Comparison of ENCODE assay signal across 22 mouse cellular contexts in the genomic region with DNA sequence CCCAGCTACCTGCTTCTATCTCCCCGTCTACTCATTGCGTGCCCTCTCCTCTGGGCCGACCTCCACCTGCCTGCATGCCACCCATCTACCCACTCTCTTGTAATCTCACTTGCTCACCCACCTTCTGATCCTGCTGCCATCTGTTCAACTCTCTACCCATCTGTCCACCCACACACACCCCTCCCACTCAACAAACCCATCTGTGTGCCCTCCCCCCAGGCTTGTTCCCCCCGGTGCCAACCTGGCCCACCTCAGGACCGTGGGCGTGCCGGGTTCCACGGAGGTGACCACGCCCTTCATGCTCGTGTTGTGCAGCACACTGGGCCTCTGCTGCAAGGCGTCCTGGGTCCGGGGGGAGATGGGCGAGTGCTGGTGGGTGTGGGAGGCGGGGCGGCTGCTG. TPM values are rescaled to one million over a fixed set of nuclear protein-coding genes. Genes with fewer than 3 reads are reported as not detected.
DNase-seq lines count a peak whose midpoint lies in the region.
"Had no signal": no experiment of that assay in that cellular context is flagged by ENCODE, and none has a peak within 500 bp of the region (broad histone marks: within the 10 kb centered on the region; RNA-seq: fewer than 3 reads in every experiment).

No protein-coding gene starts in this region.

- intact Hi-C loops in left cerebral cortex, postnatal 14 days (cut with DNase I), result no loop called here
- intact Hi-C loops in heart, postnatal 14 days (cut with DNase I), result no loop called here

- peak; percentile 91 for DNase-seq in heart, adult 11 months
- DNase-seq in heart, postnatal 4 days, result no peak
- peak; percentile 39 to 47 for DNase-seq in left cerebral cortex, adult 18-20 months (ENCODE audit: low spot score in 2 of 2)
- DNase-seq in left cerebral cortex, postnatal 14 days (ENCODE audit: low spot score in 2 of 2), result no peak
- DNase-seq in layer of hippocampus, adult 9-11 months, result peak; percentile 77
- DNase-seq in urinary bladder, postnatal 14 days (ENCODE audit: low spot score), result no peak
- no peak for DNase-seq in heart, postnatal 14 days
- DNase-seq: adrenal gland, postnatal 10 days; cerebellum, adult 11 months; cerebellum, adult 9-10 months; cerebellum, postnatal 36 days; kidney, adult 9 months; kidney, postnatal 10 days; lung, embryonic 14.5 days; lung, postnatal 14 days; midbrain, embryonic 14.5 days; retina, postnatal 1 day; spleen, adult 18-20 months; thymus, adult 18-20 months; thymus, postnatal 36 days had no signal

RNA-seq across cellular contexts. Expression of a gene that starts 25.4 kb away (rescaled TPM):
- total RNA-seq in heart, postnatal 4 days (2021), result 1 to 10 TPM; 1.2 to 1.3 TPM
- total RNA-seq in left cerebral cortex, adult 18-20 months (2021), result 1 to 10 TPM in 1 of 2 experiments, under 1 TPM in 1; 0.68 to 1.0 TPM
- 1 to 10 TPM; 1.7 to 2.2 TPM for total RNA-seq in left cerebral cortex, postnatal 14 days (2021)
- under 1 TPM; 0.39 to 0.60 TPM for total RNA-seq in heart, postnatal 14 days (2021)
- total RNA-seq: MEL; monocyte, adult 5-6 weeks had no signal

Comparison
In these comparisons a context has a peak if more than half of its experiments do, and no peak if none do; other contexts are left out.
1. DNase-seq: peak in heart, adult 11 months (single experiment), left cerebral cortex, adult 18-20 months (2 of 2) and layer of hippocampus, adult 9-11 months (single experiment); none in heart, postnatal 4 days (single experiment), left cerebral cortex, postnatal 14 days (0 of 2), urinary bladder, postnatal 14 days (single experiment) and heart, postnatal 14 days (0 of 2).